Mouse (Mus musculus): Measurements from ENCODE around the gene Crebl2.

GRCm38 (mm10) chr6:134888563-134889017, 58.6 kb downstream of the Crebl2 start:
- TF ChIP-seq CTCF (IDR thresholded peaks at IDR 0.05) (no peak), EP300 (IDR thresholded peaks at IDR 0.05) (no peak)
